Mouse (Mus musculus) retina, adult 2 months (tissue): ENCODE measurements around the gene Fscb.

Experiments
- DNase-seq: peaks from one replicate; pipeline ENCODE4 v3.0.0-alpha.2; 2012; ENCODE audit warnings: low read depth, low spot score

The Fscb gene

GRCm38 (mm10) chr12:64474590-64474989 is at the start of gene Fscb:
TSS of gene Fscb (minus strand) at chr12:64474690.
- DNase-seq, result no peak

GRCm38 (mm10) chr12:64516775-64517174 is 42.3 kb upstream of the Fscb start:
- no peak for DNase-seq

GRCm38 (mm10) chr12:64513439-64513838 is 38.9 kb upstream of the Fscb start:
- no peak for DNase-seq

DNA sequence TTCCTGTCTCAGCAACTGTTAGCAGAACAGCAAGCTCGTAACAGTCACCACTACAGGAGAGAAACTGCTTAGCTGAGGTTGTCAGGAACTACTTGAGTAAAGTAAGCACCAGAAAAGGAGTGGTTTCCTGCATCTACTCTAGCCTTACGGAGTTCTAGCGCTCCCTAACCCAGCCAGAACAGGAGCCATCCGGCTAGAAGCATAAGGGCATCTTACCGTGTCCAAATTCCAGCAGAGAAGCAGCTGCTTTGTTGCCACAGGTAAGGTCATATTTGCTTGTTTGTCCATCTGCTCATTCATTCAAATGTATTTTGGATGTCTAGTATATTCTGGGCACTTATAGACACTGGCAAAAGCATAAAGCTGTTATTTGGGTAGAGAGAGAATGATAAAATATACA is 23.2 kb upstream of the Fscb start:
- no peak for DNase-seq

DNA sequence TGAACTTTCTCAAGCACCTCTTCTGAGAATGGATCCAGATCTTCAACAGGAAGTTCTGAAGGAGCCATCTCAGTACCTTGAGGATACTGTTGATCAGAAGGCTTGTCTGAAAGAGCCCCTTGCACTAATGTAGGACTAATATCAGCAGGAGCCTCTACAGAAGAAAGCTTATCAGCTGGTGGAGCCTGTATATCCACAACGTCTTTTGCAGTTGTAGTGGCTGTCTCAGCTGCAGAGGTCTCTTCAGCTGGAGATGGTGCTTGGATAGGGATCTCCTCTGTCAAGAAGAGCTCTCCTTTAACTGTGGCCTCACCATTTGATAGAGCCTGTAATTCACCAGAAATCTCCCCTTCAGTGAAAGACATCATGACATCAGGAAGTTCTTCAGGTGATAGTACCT is 875 bp downstream of the Fscb start:
- no peak for DNase-seq

DNA sequence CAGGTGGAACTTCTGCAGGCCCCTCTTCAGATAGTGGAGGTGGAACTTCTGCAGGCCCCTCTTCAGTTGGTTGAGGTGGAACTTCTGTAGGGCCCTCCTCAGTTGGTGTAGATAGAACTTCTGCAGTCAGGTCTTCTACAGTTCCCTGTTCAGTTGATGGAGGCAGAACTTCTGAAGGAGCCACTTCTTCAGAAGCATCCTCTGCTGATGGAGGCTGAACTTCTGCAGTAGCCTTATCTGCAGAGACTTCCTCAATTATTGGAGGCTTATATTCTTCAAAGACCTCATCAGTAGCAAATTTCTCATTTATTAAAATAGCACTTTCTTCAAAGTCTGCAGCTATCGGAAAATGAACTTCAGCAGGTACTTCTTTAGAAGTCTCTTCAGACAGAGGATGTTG is 1.4 kb downstream of the Fscb start:
- no peak for DNase-seq

DNA sequence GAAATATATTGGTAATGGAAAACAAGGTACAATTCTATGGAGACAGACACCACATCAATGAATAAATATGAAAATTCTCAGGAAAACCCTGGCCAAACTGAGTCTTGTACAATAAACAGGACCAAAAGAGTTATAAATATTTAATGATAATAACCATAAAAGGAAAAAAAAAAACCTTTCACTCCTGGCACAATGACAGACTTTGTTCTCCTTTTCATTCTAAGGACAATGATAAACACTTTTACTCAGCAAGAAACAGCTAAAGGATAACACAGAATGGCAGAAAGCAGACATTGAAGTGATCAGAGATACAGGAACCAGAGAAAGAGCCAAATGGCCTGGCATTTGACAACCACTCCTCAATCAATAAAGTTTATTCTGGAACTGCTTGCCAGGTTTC is 19.3 kb downstream of the Fscb start:
- DNase-seq, result no peak

- no peak for DNase-seq
Measured at GRCm38 (mm10) chr12:64449911-64450310, 24.6 kb downstream of the Fscb start.

- no peak for DNase-seq
Measured at GRCm38 (mm10) chr12:64436675-64437074, 37.8 kb downstream of the Fscb start.
